Mouse (Mus musculus): Measurements from ENCODE around the gene Sspo. TPM values are rescaled to one million over a fixed set of nuclear protein-coding genes. Genes with fewer than 3 reads are reported as not detected.

The Sspo gene
- total RNA-seq (2023): 0.56 TPM

GRCm38 (mm10) chr6:48447929-48448328 lies at the start of gene Sspo:
Sspo (plus strand) TSS chr6:48448229.

GRCm38 (mm10) chr6:48445181-48446101 lies 2.6 kb upstream of the Sspo start, which contains the start of gene Zfp467:
Zfp467 (minus strand) TSS chr6:48445825.

GRCm38 (mm10) chr6:48537105-48537954 lies 89.3 kb downstream of the Sspo start, which contains the start of gene Atp6v0e2:
Atp6v0e2 (plus strand) TSS chr6:48537615.

Other genes starting within 250 kb of the Sspo start
- gene Krba1, start 52.6 kb upstream of the Sspo start, total RNA-seq (2023): 42.2 TPM
- gene Zfp467, start 2.4 kb upstream of the Sspo start, total RNA-seq (2023): 9.8 TPM
- 0.82 TPM for gene Atp6v0e2, start 89.4 kb downstream of the Sspo start, total RNA-seq (2023)
- 28.3 TPM for gene Lrrc61, start 106.6 kb downstream of the Sspo start, total RNA-seq (2023)
- 1.6 TPM for gene Rarres2, start 124.6 kb downstream of the Sspo start, total RNA-seq (2023)
- not detected for gene Gm45021, start 141.4 kb downstream of the Sspo start, total RNA-seq (2023)
- 1.8 TPM for gene Repin1, start 145.7 kb downstream of the Sspo start, total RNA-seq (2023)
- gene Gm44965, start 145.7 kb downstream of the Sspo start, total RNA-seq (2023): not detected
- 4.5 TPM for gene Zfp775, start 153.8 kb downstream of the Sspo start, total RNA-seq (2023)
- 0.67 TPM for gene AI854703, start 178.5 kb downstream of the Sspo start, total RNA-seq (2023)
- gene Gimap8, start 199.0 kb downstream of the Sspo start, total RNA-seq (2023): 164 TPM
- 220 TPM for gene Gimap9, start 227.9 kb downstream of the Sspo start, total RNA-seq (2023)
- 451 TPM for gene Gimap4, start 236.3 kb downstream of the Sspo start, total RNA-seq (2023)

Data from CD4-positive naive resting alpha-beta T cell, adult 76 days (primary cell).